Mouse (Mus musculus) lung, postnatal 10 days (tissue): ENCODE data around the gene Hydin.

Experiments
- DNase-seq: peaks from one replicate; pipeline ENCODE4 v3.0.0; 2021

The Hydin gene

GRCm38 (mm10) chr8:110643177-110643576 is 376.4 kb downstream of the Hydin start:
- DNase-seq, result peak; percentile 81

DNA sequence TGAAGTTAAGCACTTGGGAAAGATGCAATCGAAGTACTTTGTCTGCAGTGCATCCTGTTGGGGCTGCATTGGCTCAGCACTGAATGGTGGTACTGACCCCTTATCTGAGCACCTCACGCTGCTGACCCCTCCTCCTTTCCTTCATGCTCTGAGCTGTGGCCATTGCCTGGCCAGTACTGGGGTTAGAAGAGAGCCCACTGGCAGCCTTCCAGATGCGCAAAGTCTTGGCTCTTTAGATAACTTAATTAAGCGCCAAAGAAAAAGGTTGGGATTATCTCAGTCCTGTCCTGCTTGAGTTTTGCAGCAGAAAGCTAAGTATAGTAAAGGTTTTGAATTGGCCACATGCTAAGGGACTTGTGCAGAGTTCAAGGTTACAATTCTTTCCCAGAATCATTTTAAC is 377.6 kb downstream of the Hydin start:
- DNase-seq, result no peak

DNA sequence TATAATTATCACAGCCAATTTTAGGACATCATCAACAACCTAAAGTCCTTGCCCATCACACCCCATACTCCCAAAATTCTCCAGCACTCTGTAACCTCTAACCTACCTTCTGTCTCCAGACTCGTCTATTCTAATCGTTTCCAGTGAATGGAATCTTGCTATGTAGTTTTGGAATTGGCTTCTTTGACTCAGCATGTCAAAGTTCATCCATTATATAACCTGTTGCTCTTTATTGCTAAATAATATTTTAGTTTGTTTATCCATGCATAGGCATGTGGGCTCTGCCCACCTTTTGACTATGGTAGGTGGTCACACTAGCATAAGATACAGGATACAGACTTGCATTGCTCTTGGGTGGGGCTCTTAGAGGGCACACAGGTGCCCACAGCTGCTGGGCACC is 378.1 kb downstream of the Hydin start:
- no peak for DNase-seq

GRCm38 (mm10) chr8:110645340-110645739 is 378.6 kb downstream of the Hydin start:
- no peak for DNase-seq

DNA sequence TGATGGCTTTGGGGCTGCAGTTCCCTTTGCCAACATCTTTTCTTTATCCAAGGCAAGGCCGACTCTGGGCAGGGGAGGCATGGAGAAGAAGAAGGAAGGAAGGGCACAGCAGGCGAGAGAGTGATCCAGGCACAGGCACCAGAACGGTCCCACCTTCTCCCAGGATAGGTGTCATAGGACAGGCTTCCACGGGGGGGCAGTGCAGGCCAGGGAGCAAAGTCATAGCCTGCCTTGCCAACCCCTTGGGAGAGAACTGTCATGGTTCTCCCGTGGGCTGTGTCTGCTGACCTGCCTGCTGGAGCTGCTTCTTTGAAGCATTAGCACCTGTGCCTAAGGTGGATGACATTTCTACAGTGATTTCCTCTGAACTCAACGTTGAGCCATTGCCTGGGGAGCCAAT is 379.3 kb downstream of the Hydin start:
- DNase-seq, result peak; percentile 89

GRCm38 (mm10) chr8:110648577-110648976 is 381.8 kb downstream of the Hydin start:
- no peak for DNase-seq

GRCm38 (mm10) chr8:110649286-110649685 is 382.5 kb downstream of the Hydin start:
- no peak for DNase-seq

DNA sequence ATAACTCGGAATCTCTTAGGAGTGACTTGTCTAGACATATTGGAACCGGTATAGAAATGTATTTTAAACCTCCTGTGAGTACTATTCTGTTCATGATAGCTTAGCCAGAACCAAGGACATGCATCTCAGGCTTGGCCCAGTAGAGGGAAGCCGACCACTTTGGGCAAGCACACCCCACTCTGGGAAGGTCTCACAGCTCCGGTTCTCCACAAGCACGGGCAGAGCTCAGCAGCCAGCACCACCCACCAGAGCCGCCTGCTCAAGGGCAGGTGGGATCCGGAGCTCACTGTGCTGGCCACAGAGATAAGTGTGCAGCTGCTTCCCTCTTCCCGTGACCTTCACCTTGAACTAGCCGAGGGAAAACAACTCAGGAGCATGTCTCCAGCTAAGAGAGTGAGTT is 384.1 kb downstream of the Hydin start:
- DNase-seq, result peak; percentile 65

DNA sequence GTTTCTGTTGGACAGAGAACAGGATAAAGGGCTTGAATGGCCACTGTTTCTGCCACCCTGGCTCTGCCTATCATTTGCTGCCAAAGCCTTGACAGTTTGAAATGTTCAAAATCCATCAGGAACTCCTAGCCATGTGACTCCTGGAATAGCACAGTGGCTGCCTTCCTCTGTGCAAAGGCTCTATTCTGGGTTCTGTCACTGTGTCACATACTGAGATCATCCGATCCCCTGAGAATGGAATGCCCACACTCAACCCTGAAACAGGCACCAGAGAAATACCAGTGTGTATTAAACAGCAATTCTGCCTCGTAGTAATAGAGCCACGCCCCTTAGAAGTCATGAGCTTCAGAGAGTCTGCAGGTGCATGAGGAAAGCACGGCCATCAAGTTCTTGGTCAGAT is 385.1 kb downstream of the Hydin start:
- no peak for DNase-seq

GRCm38 (mm10) chr8:110654075-110655060 is 387.6 kb downstream of the Hydin start:
- DNase-seq, result no peak

DNA sequence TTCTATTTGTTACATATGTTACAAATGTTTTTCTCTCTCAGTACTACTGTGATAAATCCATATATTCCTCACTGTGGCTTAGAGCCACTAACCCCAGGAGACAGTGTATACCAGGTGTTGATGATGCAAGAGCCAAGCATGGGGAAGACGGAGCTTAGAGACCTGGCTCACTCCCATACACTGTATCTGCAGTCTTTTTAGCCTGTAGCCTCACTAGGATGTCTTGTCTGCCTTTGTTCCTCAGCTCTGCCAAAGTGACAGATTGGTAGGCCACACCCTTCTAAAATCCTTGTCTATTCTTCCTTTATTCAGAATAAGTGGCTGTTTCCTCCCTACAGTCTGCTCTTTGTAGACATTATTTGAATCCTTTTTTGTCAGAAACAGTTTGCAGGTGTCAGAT is 389.1 kb downstream of the Hydin start:
- DNase-seq, result no peak

DNA sequence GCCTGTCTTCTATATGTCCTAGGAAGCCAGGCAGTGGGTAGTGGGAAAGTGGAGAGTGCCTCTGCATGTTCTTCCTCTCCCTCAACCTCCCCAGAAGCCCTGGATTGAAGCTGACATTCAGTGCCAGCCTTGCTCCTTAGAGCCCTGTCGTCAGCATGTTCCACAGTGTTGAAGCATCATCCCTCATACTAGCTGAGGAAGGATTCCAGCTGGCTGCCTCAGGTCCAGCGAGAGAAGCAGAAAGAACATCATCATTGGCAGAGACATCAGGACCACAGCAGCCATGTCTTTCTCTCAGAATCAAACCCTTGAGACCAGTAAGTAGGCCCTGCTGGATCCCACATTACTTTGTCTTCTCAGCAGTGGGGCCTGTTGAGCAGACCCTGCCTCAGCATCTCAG is 390.9 kb downstream of the Hydin start:
- no peak for DNase-seq
